In the genomic region with DNA sequence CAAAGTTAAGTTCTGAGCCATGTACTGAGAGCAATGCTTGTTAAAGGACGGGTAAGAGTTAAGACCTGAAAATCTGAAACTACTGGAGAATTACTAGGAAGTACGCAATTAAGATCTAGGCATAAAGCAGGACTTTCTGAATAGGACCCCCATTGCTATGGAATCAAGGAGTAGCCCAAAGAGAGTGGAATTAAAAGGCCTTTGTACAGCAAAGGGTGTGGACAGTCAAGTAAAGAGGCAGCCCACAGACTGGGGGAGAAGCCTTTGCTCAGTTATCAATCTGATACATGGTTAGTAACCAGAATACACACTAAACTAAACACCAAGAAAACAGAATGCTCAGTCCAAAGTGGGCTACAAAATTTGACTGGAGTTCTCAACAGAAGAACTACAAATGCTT, we compare ENCODE assay signal across 25 mouse cellular contexts.
DNase-seq lines count a peak whose midpoint lies in the region; ATAC-seq and TF ChIP-seq lines count a peak whose summit lies in the region.
"Had no signal": no experiment of that assay in that cellular context is flagged by ENCODE, and none has a peak within 500 bp of the region (broad histone marks: within the 10 kb centered on the region; RNA-seq: fewer than 3 reads in every experiment).

No protein-coding gene starts in this region.

- TF ChIP-seq CTCF in ES-Bruce4 (IDR thresholded peaks at IDR 0.05; ENCODE audit: low read depth, low read length) = no peak

- intact Hi-C loops in left cerebral cortex, postnatal 14 days (cut with DNase I) = no loop called here

- ATAC-seq in midbrain, embryonic 11.5 days (ENCODE audit: low FRiP score) = no peak
- no peak for ATAC-seq in midbrain, embryonic 14.5 days (ENCODE audit: low FRiP score, low TSS enrichment)
- no peak for ATAC-seq in frontal cortex, adult (ENCODE audit: low TSS enrichment)
- no peak for ATAC-seq in megakaryocyte, adult 5-6 weeks (ENCODE audit: poor library complexity, severe bottlenecking)
- ATAC-seq: activated CD4-positive, CD25-positive, alpha-beta regulatory T cell, adult 4 months; CD4-positive, CD25-positive, alpha-beta regulatory T cell, adult 4 months; Patski had no signal

- TF ChIP-seq EP300 in ES-Bruce4 (IDR thresholded peaks at IDR 0.05; ENCODE audit: insufficient read depth, low read depth, low read length) = no peak

- no peaks in the 10 kb centered on the region for H3K27me3 ChIP-seq in midbrain, embryonic 11.5 days (ENCODE audit: control insufficient read depth, insufficient read depth, low read length)
- no peaks in the 10 kb centered on the region for H3K27me3 ChIP-seq in midbrain, embryonic 14.5 days (ENCODE audit: control insufficient read depth, insufficient read depth, low read length)
- no peaks in the 10 kb centered on the region for H3K27me3 ChIP-seq in ES-Bruce4 (ENCODE audit: control insufficient read depth, insufficient read depth, low read length, poor library complexity, severe bottlenecking)
- H3K27me3 ChIP-seq: CH12.LX, Patski had no signal

- peak; percentile 80 for DNase-seq in midbrain, embryonic 11.5 days (ENCODE audit: low spot score, missing footprints)
- DNase-seq in midbrain, embryonic 14.5 days = no peak
- DNase-seq in ES-CJ7 (ENCODE audit: low read depth, low spot score) (peak; percentile 28), R1 (ENCODE audit: low read depth, low spot score) (peak; percentile 80)
- DNase-seq in left cerebral cortex, postnatal 14 days (ENCODE audit: low spot score in 2 of 2) = no peak
- DNase-seq: adrenal gland, adult 2 months; adrenal gland, adult 8-10 months; adrenal gland, postnatal 10 days; adrenal gland, postnatal 14 days; adrenal gland, postnatal 25 days; adrenal gland, postnatal 36 days; B cell, adult 2 months; cerebellum, adult 11 months; cerebellum, adult 11-12 months; cerebellum, adult 18-20 months; cerebellum, adult 2 months; cerebellum, adult 8-10 months had no signal

- peaks cover 11% of the 10 kb centered on the region for H3K4me1 ChIP-seq in midbrain, embryonic 11.5 days (ENCODE audit: control insufficient read depth, insufficient read depth, low read length)
- peaks cover 22% of the 10 kb centered on the region for H3K4me1 ChIP-seq in midbrain, embryonic 14.5 days (ENCODE audit: control insufficient read depth, insufficient read depth, low read length)
- peaks cover 10% of the 10 kb centered on the region for H3K4me1 ChIP-seq in ES-Bruce4 (ENCODE audit: control insufficient read depth, insufficient read depth, low read length)

- H3K9me3 ChIP-seq in midbrain, embryonic 11.5 days (ENCODE audit: control insufficient read depth, low read length) = no peaks in the 10 kb centered on the region
- H3K9me3 ChIP-seq in midbrain, embryonic 14.5 days (ENCODE audit: control insufficient read depth, low read length) = no peaks in the 10 kb centered on the region
- no peaks in the 10 kb centered on the region for H3K9me3 ChIP-seq in ES-Bruce4 (replicated peaks; ENCODE audit: control insufficient read depth, insufficient read depth, low read length, poor library complexity, severe bottlenecking)

- no peak overlapping the region for H3K4me3 ChIP-seq in midbrain, embryonic 11.5 days (ENCODE audit: low read depth, low read length)
- no peak overlapping the region for H3K4me3 ChIP-seq in midbrain, embryonic 14.5 days (replicated peaks; ENCODE audit: low read depth, low read length)
- H3K4me3 ChIP-seq in ES-Bruce4 (ENCODE audit: low read depth, low read length) = no peak overlapping the region

- no peak overlapping the region for H3K27ac ChIP-seq in midbrain, embryonic 11.5 days (ENCODE audit: low read depth, low read length)
- H3K27ac ChIP-seq in midbrain, embryonic 14.5 days (replicated peaks; ENCODE audit: low read depth, low read length) = no peak overlapping the region
- H3K27ac ChIP-seq in ES-Bruce4 (ENCODE audit: insufficient read depth, low read length) = peak overlapping the region; percentile 83; the same call in 1 of the 2 replicates

- H3K9ac ChIP-seq in midbrain, embryonic 11.5 days (ENCODE audit: low read length) = no peak overlapping the region
- no peak overlapping the region for H3K9ac ChIP-seq in midbrain, embryonic 14.5 days (replicated peaks; ENCODE audit: low read length)
- no peak overlapping the region for H3K9ac ChIP-seq in ES-Bruce4 (ENCODE audit: low read depth, poor library complexity, severe bottlenecking)

- no peak overlapping the region for H3K4me2 ChIP-seq in midbrain, embryonic 11.5 days
- no peak overlapping the region for H3K4me2 ChIP-seq in midbrain, embryonic 14.5 days (ENCODE audit: low read length)

- H3K36me3 ChIP-seq in midbrain, embryonic 11.5 days (ENCODE audit: control insufficient read depth, insufficient read depth, low read length) = no peaks in the 10 kb centered on the region
- no peaks in the 10 kb centered on the region for H3K36me3 ChIP-seq in midbrain, embryonic 14.5 days (ENCODE audit: control insufficient read depth, insufficient read depth, low read length)
- no peaks in the 10 kb centered on the region for H3K36me3 ChIP-seq in ES-Bruce4 (ENCODE audit: control insufficient read depth, insufficient read depth, low read length, poor library complexity, severe bottlenecking)
- H3K36me3 ChIP-seq: G1E had no signal

- WGBS in midbrain, embryonic 11.5 days = 81% methylated on average over 2 of the region's 2 CpGs
- 86% methylated on average over 2 of the region's 2 CpGs for WGBS in midbrain, embryonic 14.5 days

- no peak for TF ChIP-seq POLR2A in ES-Bruce4 (IDR thresholded peaks at IDR 0.05; ENCODE audit: insufficient read depth, low read length)

Comparison
In these comparisons a context has a peak if more than half of its experiments do, and no peak if none do; other contexts are left out.
1. DNase-seq: peak in midbrain, embryonic 11.5 days (single experiment), ES-CJ7 (single experiment) and R1 (single experiment); none in midbrain, embryonic 14.5 days (single experiment) and left cerebral cortex, postnatal 14 days (0 of 2).